Mouse (Mus musculus) lung, embryonic 14.5 days (tissue): ENCODE measurements at regions not wholly inside any gene's neighbourhood (a gene's known extent, or its start where the extent isn't known, plus 50 kb on each side); places are given as distances from the start of the nearest gene placed in this dataset.
"Not testable (repeated sequence)": the region's sequence is repeated elsewhere in the genome, so short reads cannot be mapped to it uniquely, and the experiment has no call there.

ENCODE experiments used
- ATAC-seq: fragments of 200-750 bp; cut with Nextera tagmentation; 2 replicates; pipeline ENCODE4 v1.8.0; 2017; ENCODE audit warnings: mild to moderate bottlenecking, moderate TSS enrichment, moderate library complexity; ENCODE audit not compliant: insufficient read depth
- DNase-seq: peaks from one replicate; pipeline ENCODE4 v3.0.0-alpha.2; 2015
- H3K27ac ChIP-seq: fragments of 300-500 bp; sonication (generic); 2 replicates; pipeline ENCODE4 v1.5.1; 2014; ENCODE audit warnings: low read depth, mild to moderate bottlenecking, moderate library complexity
- H3K27me3 ChIP-seq: fragments of 300-500 bp; sonication (generic); 2 replicates; pipeline ENCODE4 v1.6.1; 2014; ENCODE audit warnings: low read length, control low read depth; ENCODE audit not compliant: insufficient read depth
- H3K36me3 ChIP-seq: fragments of 300-500 bp; sonication (generic); 2 replicates; pipeline ENCODE4 v1.6.1; 2014; ENCODE audit warnings: control low read depth; ENCODE audit not compliant: insufficient read depth
- H3K4me1 ChIP-seq: fragments of 300-500 bp; sonication (generic); 2 replicates; pipeline ENCODE4 v1.6.1; 2014; ENCODE audit warnings: antibody characterized with exemption, control low read depth; ENCODE audit not compliant: insufficient read depth
- H3K4me2 ChIP-seq: fragments of 300-500 bp; sonication (generic); 2 replicates; pipeline ENCODE4 v1.6.1; 2014; ENCODE audit warnings: mild to moderate bottlenecking
- H3K4me3 ChIP-seq: fragments of 300-500 bp; sonication (generic); 2 replicates; pipeline ENCODE4 v1.5.1; 2014; ENCODE audit warnings: low read depth, low read length
- H3K9ac ChIP-seq: fragments of 300-500 bp; sonication (generic); 2 replicates; pipeline ENCODE4 v1.6.1; 2014
- H3K9me3 ChIP-seq: fragments of 300-500 bp; sonication (generic); 2 replicates; pipeline ENCODE4 v1.6.1; 2016; ENCODE audit warnings: low read depth, low read length, control low read depth
- CTCF ChIP-seq: IDR thresholded peaks from 2 replicates; pipeline ENCODE4 v1.5.1; 2016; ENCODE audit warnings: antibody characterized with exemption, low read depth
- WGBS: fragments of 180-500 bp; shearing (Covaris S2); extraction: QIAGEN DNeasy Blood & Tissue Kit; methylation state at CpG from one replicate; pipeline ENCODE4 v1.1.7; 2014; 5-methylcytosine and 5-hydroxymethylcytosine counted together

DNA sequence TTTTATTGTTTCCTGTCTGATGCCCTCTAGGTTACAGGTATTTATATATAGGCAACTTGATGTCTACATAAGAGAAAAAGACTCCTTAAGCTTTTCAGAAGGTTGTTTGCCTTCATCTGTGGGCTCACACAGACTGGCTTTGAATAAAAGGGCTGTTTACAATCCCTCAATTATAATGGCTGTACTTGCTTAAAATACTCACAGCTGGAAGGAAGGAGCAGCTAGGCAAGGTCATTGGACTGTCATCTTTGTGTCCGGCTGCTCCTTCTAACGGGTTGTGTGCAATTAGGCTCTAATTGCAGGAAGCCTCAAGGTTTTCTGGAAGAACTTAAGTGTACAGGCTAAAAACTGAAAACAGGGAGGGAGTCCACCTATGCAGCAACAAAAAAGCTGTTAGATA is 103.8 kb upstream of the Thpo start:
- no peak for TF ChIP-seq CTCF
- Histone ChIP-seq H3K9ac (no peak overlapping the region), H3K27ac (peak overlapping the region; percentile 6; the same call in 1 of the 2 replicates), H3K4me1 (peaks cover 4% of the 10 kb centered on the region; the same call in 1 of the 2 replicates), H3K4me2 (no peak overlapping the region), H3K36me3 (no peaks in the 10 kb centered on the region), H3K9me3 (no peaks in the 10 kb centered on the region), H3K27me3 (no peaks in the 10 kb centered on the region), H3K4me3 (no peak overlapping the region)
- no peak for ATAC-seq
- WGBS = 25% methylated on average over 2 of the region's 2 CpGs
- peak; percentile 34 for DNase-seq

DNA sequence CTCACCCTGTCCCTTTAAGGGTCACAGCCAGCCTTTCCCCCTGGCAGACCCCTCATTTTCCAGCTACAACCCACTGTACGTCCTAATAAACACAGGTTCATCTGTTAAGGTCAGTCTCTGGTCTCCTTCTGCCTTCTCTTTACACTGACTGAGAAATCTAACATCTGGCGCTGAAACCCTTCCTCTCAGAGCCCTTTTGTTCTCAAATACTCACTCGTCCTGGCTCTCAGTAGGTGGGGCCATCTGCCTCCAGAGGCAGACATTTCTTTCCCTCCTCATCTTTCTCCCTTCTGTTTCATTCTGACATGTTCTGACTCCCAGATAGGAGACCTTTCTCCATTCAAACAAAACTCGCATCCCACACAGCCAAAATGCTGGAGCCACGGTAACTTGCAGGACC is 102.6 kb upstream of the Thpo start:
- H3K36me3 ChIP-seq = no peaks in the 10 kb centered on the region
- TF ChIP-seq CTCF = no peak
- no peak overlapping the region for H3K9ac ChIP-seq
- WGBS = 27% methylated on average over 5 of the region's 5 CpGs
- no peak overlapping the region for H3K4me2 ChIP-seq
- DNase-seq (peak; percentile 23), ATAC-seq (no peak)
- H3K9me3 ChIP-seq = no peaks in the 10 kb centered on the region
- no peaks in the 10 kb centered on the region for H3K27me3 ChIP-seq
- peaks cover 4% of the 10 kb centered on the region; the same call in 1 of the 2 replicates for H3K4me1 ChIP-seq
- no peak overlapping the region for H3K4me3 ChIP-seq
- H3K27ac ChIP-seq = no peak overlapping the region

DNA sequence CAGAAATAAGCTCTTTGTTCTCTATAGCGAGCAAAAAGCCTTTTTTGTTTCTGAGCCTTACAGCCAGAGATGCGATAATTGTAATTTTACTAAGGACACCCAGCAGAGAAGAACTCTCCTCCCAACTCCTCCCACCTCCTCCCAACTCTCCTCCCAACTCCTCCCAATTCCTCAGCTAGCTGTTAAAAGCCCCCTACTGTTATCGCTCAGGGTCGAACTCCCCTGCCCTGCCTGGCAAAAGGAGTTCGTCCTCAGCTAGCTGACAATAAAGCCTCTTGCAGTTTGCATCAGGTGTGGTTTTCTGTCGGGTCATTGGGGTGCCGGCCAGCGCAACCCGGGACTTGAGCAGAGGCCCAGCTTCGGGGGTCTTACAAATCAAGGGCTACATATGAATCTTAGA is 99.5 kb upstream of the Thpo start:
- not testable (repeated sequence) for ATAC-seq
- 79% methylated on average over 10 of the region's 10 CpGs for WGBS

DNA sequence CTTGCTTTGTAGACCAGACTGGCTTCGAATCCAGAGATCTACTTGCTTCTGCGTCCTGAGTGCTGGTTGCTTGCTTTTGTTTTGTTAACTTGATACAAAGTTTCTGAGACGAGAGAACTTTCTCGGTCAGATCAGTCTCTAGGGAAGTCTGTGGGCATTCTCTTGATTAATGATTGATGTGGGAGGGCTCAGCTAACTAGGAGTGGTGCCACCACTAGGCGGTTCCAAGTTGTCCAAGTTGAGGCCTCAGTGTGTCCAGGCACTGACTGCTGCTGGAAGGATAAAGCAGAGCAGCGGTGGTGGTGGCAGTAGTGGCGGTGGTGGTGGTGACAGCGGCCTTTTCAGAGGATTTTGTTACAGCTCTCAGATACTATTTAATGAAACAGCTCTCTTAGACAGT is 99.0 kb upstream of the Thpo start:
- ATAC-seq = no peak
- WGBS = 72% methylated on average over 8 of the region's 8 CpGs
- Histone ChIP-seq H3K27me3 (no peaks in the 10 kb centered on the region), H3K9ac (no peak overlapping the region), H3K9me3 (no peaks in the 10 kb centered on the region), H3K36me3 (no peaks in the 10 kb centered on the region), H3K4me3 (no peak overlapping the region), H3K4me1 (peaks cover 9% of the 10 kb centered on the region), H3K27ac (no peak overlapping the region), H3K4me2 (no peak overlapping the region)
- no peak for DNase-seq
- peak; percentile 19; the same call in 1 of the 2 replicates for TF ChIP-seq CTCF

More for the DNA sequence above, 99.5 kb upstream of the Thpo start:
- not testable (repeated sequence) for H3K4me2 ChIP-seq, H3K4me1 ChIP-seq, DNase-seq, H3K27ac ChIP-seq, H3K4me3 ChIP-seq, H3K9ac ChIP-seq, H3K9me3 ChIP-seq, H3K27me3 ChIP-seq, H3K36me3 ChIP-seq

DNA sequence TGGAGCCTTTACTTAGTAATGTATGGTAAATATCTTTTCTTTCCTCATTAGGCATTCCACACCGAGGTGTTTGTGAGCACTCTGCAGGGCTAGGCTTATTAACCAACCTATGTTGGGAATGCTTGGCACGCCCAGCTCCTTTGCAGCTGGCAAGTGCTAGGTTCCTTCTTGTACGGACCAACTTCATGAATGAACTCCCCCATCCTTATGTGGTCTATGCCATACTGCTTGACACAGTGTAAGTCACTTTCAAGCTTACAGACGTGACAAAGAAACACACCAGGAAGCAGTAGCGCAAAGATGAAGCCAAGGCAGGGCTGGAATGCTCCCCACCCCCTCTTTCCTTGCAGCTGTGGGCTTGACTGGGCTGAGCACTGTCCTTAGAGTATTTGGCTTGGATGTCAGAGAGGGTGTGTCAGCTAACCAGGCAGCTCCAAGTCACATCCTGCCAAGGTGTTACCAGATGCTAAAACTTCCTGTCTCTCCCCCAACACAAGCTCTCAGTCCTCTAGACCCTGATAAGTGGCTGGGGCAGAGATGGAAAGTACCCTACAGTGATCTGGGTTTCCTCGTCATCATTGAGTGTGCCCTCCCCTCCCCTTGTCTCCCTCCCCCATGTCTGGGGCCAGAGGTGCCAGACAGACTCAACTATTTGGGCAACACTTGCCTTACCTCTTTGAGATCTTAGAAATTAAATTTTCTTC is 95.6 kb upstream of the Thpo start:
- no peak overlapping the region for H3K27ac ChIP-seq
- no peak overlapping the region for H3K4me3 ChIP-seq
- no peaks in the 10 kb centered on the region for H3K9me3 ChIP-seq
- peaks cover 5% of the 10 kb centered on the region; the same call in 1 of the 2 replicates for H3K4me1 ChIP-seq
- DNase-seq (peak; percentile 39), ATAC-seq (peak; percentile 49; the same call in 1 of the 2 replicates)
- no peaks in the 10 kb centered on the region for H3K27me3 ChIP-seq
- H3K36me3 ChIP-seq = no peaks in the 10 kb centered on the region
- TF ChIP-seq CTCF = no peak
- 37% methylated on average over 6 of the region's 6 CpGs for WGBS
- no peak overlapping the region for H3K9ac ChIP-seq
- no peak overlapping the region for H3K4me2 ChIP-seq

DNA sequence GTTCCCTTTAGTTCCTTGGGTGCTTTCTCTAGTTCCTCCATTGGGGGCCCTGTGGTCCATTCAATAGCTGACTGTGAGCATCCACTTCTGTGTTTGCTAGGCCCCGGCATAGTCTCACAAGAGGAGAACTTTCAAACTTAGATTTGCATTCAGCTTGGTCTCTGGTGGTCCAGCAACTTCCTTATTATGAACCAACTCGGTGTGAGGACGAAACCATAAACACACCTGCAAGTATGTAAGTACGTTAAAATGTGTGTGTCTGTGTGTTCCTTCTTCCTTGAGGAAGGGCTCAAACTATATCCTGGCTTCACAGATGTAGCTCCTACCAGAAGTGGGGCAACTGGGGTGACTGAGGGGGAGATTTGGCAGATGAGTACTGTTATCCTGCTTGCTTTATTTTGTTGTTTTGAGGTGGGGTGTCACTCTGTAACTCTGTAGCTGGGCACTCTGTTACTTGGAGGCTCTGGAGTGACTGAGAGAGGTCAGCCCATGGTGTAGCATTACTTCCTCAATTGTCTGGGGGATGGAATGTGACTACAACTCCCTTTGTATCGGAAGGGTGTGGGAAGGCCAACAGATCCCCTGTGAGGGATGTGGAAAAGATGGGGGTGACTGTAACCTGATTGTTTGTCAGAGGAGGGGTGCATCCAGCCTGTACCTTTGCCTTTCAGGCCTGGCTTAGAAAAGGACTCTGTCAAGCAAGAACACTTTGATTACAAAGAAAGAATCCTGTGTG is 94.9 kb upstream of the Thpo start:
- no peak overlapping the region for H3K27ac ChIP-seq
- no peak for TF ChIP-seq CTCF
- H3K4me3 ChIP-seq = no peak overlapping the region
- no peaks in the 10 kb centered on the region for H3K36me3 ChIP-seq
- no peak overlapping the region for H3K9ac ChIP-seq
- no peak overlapping the region for H3K4me2 ChIP-seq
- no peak for DNase-seq
- H3K9me3 ChIP-seq = no peaks in the 10 kb centered on the region
- peaks cover 5% of the 10 kb centered on the region; the same call in 1 of the 2 replicates for H3K4me1 ChIP-seq
- no peaks in the 10 kb centered on the region for H3K27me3 ChIP-seq
- WGBS = 76% methylated on average over 5 of the region's 5 CpGs
- no peak for ATAC-seq

DNA sequence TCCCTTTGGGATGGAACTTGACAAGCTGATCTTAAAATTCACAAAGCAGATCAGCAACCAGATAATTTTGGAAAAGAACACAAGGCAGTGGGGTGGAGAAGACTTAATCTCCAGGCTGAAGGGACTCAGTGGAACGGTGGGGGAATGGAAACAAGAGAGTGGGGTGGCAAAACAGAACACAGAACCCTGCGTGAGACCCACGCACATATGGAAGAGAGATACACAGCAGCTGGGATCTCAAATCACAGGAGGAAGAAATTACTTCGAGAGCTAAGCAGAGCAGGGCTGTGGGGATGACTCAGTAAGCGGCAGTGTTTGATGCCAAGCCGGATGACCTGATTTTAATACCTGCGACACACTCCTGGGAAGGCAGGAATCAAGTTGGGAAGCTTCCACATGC is 89.9 kb upstream of the Thpo start:
- WGBS = 73% methylated on average over 7 of the region's 7 CpGs
- no peak overlapping the region for H3K9ac ChIP-seq
- no peak for ATAC-seq

More for the DNA sequence above, 89.9 kb upstream of the Thpo start:
- no peaks in the 10 kb centered on the region for H3K27me3 ChIP-seq
- H3K4me3 ChIP-seq = no peak overlapping the region
- DNase-seq = no peak
- H3K4me2 ChIP-seq = no peak overlapping the region
- TF ChIP-seq CTCF = no peak
- H3K9me3 ChIP-seq = no peaks in the 10 kb centered on the region
- no peaks in the 10 kb centered on the region for H3K4me1 ChIP-seq
- H3K36me3 ChIP-seq = no peaks in the 10 kb centered on the region
- H3K27ac ChIP-seq = no peak overlapping the region
